Mouse (Mus musculus) layer of hippocampus, adult 8-10 months (tissue): Measurements from ENCODE around the gene Zswim7. TPM values are rescaled to one million over a fixed set of nuclear protein-coding genes. Genes with fewer than 3 reads are reported as not detected.

Experiments used
- DNase-seq, 2 experiments: peaks; one replicate each; pipeline ENCODE4 v3.0.0; 2022; ENCODE audit warnings: low spot score in 2 of 2
- total RNA-seq, 4 experiments: library from RNA; stranded (reverse); gene quantifications; 2 replicates each; pipeline ENCODE4 v1.2.4; 2022

Zswim7 gene
- total RNA-seq, 4 experiments from 2014 or later = 12.3 to 16.6 (median 14.7) TPM

DNA sequence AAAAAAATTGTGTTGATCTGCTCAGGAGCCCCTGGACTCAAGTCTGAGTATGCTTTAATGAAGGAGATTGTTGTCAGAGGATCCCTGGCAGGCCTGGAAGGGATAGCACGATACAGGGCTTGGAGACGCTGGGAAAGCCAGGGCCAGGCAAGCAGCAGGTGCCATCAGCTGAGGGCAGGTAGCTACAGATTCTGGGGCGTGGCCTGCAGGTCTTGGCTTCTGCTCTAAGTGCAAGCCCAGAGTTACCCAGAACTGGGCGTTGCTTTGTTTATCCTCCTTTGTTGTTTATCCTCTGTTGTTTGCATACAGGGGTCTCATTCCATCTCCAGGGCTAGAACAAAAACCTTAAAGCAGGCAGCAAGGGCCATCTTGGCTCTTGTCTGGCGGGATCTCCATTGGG, 27.8 kb downstream of the Zswim7 start:
- DNase-seq = no peak

DNA sequence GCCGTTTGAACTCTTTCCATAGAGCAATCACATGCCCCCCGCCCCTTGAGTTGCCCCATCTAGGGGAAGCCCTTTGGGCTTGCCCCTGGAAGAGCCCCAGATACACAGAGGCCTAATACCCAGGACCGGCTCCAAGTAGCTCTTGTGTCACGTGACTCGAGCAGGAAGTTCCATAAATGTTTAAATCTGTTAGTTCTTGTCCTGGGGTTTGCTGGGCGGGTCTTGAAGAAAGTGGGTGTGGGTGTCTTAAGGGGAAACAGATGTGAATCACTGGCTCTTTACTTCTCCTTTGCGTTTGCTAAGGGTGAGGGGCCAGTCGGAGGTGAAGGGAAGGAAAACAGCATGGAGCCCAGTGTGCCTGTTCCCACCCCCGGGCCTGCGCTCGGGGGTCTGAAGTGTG, 30.1 kb downstream of the Zswim7 start:
- no peak for DNase-seq

DNA sequence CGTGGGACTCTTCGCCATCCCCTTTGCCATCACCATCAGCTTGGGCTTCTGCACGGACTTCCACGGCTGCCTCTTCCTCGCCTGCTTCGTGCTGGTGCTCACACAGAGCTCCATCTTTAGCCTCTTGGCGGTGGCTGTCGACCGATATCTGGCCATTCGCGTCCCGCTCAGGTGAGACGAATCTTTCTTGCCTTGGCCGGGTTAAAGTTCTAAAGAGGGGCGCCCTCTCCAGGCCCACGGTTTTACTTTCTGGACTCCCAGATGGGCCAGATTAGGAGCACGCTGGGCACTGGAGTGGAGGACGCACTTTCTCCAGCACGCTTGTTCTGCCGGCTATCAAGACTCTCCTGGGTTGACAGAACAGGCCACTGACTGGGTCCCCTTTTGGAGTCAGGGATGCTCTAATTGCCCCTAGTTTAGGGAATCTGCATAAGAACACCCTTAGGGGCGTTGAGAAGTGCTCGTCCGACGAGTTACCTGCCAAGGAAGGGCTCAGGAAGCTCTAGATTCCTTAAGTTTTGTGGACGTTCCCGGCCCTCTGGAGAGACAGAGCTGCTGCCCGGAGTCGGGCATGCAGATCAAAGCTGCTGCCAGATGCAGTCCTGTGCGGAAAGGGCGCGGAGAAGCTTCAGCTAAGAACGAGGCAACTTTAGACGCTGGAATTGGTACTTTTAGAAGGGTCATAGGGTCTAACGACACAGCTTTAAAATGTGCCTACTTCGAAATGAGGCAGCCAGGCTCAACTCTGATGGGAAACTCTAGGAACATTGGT, 31.7 kb downstream of the Zswim7 start:
- DNase-seq = no peak

DNA sequence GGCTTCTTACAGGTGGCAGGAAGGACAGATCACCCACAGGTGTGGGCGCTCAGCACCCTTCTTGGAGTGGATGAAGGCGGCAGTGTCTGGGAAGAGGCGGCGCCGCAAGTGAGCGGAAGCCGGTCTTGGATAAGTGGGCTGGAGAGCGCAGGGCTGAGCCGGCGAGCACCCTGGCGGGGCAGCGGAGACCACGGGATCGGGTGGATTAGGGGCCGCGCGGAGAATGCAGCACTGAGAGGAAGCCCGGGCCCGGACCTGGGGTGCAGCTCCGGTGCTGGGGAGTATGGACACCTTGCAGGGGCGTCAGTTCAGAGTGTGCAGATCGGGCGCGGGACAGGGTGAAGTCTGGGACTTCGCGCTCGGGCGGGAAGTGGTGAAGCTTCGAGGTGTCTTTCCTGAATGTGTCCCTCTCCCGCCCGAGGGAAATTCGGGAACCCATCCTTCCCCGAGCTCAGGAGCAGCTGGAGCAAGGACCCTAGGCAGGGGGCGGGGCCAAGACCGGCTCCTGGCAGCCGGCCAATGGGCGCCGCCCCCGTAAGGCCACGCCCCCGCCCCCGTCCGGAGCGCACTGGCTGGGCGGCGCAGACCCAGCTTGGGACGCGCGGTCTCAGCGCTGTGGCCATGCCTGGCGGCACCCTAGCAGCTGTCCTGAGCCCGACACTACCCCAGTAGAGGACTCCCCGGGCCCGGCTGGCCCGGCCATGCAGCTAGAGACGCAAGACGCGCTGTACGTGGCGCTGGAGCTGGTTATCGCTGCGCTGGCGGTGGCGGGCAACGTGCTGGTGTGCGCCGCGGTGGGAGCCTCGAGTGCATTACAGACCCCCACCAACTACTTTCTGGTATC, 32.6 kb downstream of the Zswim7 start, which contains the start of gene Adora2b:
Gene Adora2b, plus strand, starts transcription at position 584 of the 844 bp plus-strand sequence.
- no peak for DNase-seq

DNA sequence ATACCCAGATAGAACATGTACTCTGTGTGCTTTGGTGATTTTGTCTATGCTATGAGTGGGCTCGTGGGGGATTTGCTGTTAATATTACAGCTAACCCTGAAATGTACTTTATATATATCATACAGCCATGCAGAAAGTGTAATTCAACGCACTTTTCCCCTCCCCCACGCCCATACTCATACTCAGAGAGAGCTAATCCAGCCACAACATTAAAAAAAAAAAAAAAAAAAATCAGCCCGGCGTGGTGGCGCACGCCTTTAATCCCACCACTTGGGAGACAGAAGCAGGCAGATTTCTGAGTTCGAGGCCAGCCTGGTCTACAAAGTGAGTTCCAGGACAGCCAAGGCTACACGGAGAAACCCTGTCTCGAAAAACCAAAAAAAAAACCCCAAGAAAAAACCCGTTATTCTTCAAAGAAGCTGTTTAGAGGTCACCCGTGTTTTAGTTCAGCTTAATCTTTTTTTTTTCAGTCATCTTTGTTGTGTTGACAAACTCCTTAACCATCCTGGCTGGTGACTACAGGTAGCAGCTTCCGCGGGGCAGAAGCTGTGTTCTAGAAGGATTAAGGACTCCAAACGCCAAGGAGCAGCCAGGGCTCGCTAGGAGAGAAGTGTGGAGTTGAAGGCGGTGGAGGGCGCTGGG, 33.3 kb downstream of the Zswim7 start:
- DNase-seq = no peak

DNA sequence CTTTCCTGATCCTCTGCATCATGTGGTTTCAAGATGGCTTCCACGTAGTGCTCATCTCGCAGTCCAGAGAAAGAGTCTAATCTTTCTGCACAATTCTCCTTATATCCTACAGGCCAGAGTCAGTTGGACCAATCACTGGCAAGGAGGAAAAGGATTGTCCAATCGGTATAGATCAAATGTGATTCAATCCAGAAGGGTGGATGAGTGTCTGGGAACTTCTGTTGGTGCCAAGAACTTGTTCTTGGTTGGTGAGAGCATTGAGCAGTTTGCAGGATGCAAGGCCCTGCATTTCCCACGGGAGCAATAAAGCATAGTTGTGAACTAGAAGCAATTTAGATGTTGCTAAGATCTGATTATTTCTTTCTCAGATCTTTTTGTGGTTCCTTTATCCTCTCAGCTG, 36.7 kb downstream of the Zswim7 start:
- no peak for DNase-seq

DNA sequence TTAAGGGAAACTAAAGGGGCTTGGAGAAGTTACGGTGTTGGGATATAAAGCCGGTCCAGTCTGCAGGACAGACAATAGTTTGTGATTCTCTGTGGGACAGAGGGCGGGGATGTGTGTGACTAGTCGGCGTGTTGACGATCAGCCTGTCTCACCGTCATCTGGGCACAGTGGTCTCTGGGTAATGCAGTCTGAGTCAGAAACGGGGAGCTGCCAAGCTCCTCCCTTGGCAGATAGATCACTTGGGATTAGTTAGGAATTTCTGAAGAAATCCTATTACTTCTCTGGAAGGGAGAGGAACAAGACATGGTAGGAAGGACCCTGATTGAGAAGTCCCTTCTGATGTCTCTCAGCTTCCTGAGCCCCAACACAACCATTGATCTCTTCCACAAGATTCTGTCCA, 37.3 kb downstream of the Zswim7 start:
- no peak for DNase-seq

DNA sequence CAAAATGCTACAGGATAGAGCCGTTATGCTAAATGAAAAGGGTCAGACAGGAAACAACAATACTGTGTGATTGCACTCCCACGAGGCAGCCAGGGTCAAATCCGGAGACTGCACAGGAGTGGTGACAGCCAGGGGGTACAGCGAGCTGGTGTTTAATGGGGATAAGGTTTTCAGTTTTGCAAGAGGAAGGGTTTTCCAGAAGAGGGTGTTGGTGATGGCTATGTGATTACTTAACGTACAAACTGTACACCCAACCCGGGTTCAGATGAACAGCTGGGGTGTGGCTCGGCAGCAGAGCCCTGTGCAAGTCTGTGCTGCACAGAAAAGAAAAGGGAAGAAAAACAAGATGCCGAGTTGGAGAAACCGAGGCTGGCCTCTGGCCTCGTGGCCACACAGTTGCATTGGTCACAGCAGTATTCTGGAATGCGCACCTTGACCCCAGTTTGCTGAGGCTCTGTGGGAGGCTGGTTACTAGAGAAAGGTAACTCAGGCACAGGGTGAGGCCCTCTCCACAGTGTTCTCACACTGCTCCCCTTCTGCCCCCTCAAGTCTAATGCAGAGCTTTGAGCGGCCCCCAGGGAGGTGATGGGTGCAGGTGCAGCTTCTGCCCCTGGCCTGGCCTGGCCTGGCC, 40.4 kb downstream of the Zswim7 start:
- DNase-seq = no peak

DNA sequence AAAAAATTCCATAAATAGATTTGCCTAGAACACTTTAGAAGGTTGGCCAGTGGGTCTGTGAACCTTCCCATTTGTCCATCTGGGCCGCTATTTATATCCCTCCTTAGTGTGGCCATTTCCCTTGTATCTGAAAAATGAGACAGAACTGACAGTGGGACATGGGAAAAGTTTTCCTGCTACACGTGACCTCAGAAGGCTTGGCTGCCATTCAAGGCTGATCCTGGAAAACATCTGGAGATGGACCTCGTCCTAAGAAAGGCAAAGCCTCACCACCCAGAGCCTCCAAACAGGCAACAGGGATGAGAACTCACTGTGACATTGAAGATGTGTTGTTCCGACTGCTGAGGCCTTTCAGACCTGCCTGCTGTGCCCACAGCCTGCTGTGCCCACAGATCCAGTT, 56.4 kb downstream of the Zswim7 start:
- no peak for DNase-seq

DNA sequence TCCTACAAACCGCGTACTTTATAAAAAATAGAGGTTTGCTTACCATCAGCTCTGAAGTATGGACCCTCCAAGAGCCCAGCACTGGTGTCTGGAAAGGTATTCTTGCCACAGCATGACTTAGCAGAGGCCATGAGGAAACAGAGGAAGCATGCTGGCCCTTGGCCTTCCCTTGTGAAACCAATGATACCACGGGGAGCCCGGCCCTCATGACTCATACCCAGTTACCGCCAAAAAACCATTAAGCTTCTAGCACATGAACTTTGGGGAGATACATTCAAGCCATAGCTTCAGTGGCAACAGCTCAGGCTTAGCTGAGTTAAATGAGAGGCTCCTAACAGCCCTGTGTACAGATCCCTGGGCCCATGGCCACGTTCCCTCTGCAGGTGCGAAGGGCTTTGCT, 57.2 kb downstream of the Zswim7 start:
- DNase-seq = no peak

DNA sequence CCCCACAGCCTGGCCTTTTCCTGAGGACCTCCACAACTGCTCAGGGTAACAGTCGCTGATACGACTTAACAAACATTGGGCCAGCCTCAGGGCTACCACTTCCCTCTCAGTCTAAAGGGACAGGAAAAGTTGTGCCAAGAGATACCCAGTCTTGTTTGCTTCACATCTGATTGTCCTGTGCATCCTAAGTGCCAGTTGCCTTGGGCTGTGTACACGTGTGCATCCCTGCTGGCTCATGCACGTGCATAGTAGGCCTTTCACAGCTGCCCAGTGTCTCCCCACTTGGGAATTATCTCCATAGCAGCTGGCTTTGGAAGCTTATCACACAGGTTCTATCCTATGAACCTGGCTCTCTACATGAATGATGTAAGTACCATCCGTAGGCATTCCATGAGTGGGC, 57.8 kb downstream of the Zswim7 start:
- no peak for DNase-seq

DNA sequence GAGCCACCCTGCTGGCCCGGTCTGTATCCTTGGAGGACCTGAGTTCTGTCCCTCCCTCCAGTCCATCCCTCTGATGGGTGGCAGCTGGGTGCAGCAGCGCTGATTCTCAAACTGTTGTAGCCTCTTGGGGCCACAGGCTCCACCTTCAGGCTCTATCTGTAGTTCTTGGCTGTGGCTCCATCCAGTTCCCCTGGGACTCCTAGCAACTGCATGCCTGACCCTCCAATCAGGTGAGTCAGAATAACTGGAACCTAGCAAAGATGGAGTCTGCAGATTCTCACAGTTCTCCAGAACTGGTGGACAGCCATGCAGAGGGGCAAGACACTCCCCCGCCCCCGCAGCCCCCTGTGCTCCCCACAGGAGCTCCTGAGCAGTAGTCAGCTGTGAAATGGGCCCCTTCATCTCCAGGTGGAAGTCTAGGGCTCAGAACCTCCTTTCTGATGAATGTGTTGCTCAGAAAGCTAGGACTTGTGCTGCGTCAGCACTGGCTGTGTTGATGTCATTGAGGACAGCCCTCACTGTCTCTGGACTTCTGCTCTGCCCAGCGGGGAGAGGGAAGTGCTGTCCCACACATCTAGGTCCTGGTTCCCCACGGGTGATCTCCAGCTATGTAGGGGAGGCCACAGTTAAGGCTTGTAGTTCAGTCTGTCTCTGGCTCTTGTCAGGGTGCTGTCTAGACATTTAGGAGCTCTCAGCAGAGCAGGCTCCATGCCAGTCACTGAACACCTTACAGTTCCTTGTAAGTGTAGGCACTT, 60.2 kb downstream of the Zswim7 start:
- no peak for DNase-seq

DNA sequence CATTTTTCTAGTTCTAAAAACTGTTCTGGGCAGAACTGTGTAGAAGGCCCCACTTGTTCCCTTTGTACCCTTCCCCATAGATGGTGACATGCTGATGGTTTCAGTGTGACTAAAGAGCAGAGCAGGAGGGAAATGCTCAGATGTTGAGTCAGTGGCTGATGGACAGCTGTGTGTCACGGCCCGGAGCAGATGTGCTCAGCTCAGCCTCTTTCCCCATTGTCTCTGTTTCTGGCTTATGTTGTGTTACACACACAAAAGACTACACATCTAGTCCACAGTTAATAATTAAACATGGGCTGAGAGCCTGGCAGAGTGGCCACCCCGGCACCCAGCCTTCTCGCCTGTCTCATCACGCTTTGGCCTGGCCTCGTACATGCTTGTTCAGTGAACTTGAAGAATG, 63.4 kb downstream of the Zswim7 start:
- DNase-seq = no peak

Other genes starting within 250 kb of the Zswim7 start
- gene Adora2b, start 32.4 kb downstream of the Zswim7 start, total RNA-seq = 1 to 10 TPM; 6.2 to 9.5 (median 8.5) TPM
- 10 to 100 TPM; 82.1 to 95.0 (median 89.8) TPM for gene Ttc19, start 98 bp upstream of the Zswim7 start, total RNA-seq
- 1 to 10 TPM; 5.8 to 8.3 (median 6.9) TPM for gene Pigl, start 177.1 kb upstream of the Zswim7 start, total RNA-seq
- gene Ncor1, start 177.2 kb upstream of the Zswim7 start, total RNA-seq = 100 to 1,000 TPM; 269 to 325 (median 294) TPM